Mouse (Mus musculus) embryonic facial prominence, embryonic 12.5 days (tissue): ENCODE data around the gene Hyal5. TPM values are rescaled to one million over a fixed set of nuclear protein-coding genes. Genes with fewer than 3 reads are reported as not detected.

ENCODE experiments used
- polyA plus RNA-seq: library from polyadenylated mRNA; unstranded; fragments of >200 nt; fragmentation: Nextera tagmentation; extraction: Ambion mirVana; gene quantifications from 2 replicates; pipeline ENCODE4 v1.2.1, GENCODE M21; 2016

The Hyal5 gene
- polyA plus RNA-seq, 1 experiment from 2014 or later = not detected

Other genes with a start within 250 kb of the Hyal5 start
- gene Wasl, start 193.0 kb upstream of the Hyal5 start, polyA plus RNA-seq = 74.8 and 85.7 TPM in 2 replicates
- not detected in 2 replicates for gene Hyal6, start 124.8 kb upstream of the Hyal5 start, polyA plus RNA-seq
- not detected in 2 replicates for gene Hyal4, start 109.7 kb upstream of the Hyal5 start, polyA plus RNA-seq
- not detected in 2 replicates for gene Spam1, start 66.8 kb upstream of the Hyal5 start, polyA plus RNA-seq
- 1.0 and 1.3 TPM in 2 replicates for gene Tmem229a, start 98.3 kb downstream of the Hyal5 start, polyA plus RNA-seq